Mouse (Mus musculus): Measurements from ENCODE around the gene Gad1.

The Gad1 gene

GRCm38 (mm10) chr2:70625761-70626160 is 72.9 kb downstream of the Gad1 start:
- DNase-seq (ENCODE audit: low spot score in 2 of 2), result no peak

GRCm38 (mm10) chr2:70628397-70628796 is 75.5 kb downstream of the Gad1 start:
- DNase-seq (ENCODE audit: low spot score in 2 of 2), result no peak

- DNase-seq (ENCODE audit: low spot score in 2 of 2), result no peak
Measured at GRCm38 (mm10) chr2:70629339-70629761, 76.5 kb downstream of the Gad1 start.

- no peak for DNase-seq (ENCODE audit: low spot score in 2 of 2)
Measured at GRCm38 (mm10) chr2:70629921-70630320, 77.0 kb downstream of the Gad1 start.

GRCm38 (mm10) chr2:70631321-70631720 is 78.4 kb downstream of the Gad1 start:
- DNase-seq (ENCODE audit: low spot score in 2 of 2), result no peak

GRCm38 (mm10) chr2:70632412-70632811 is 79.5 kb downstream of the Gad1 start:
- no peak for DNase-seq (ENCODE audit: low spot score in 2 of 2)

GRCm38 (mm10) chr2:70634028-70634690 is 81.3 kb downstream of the Gad1 start:
- no peak for DNase-seq (ENCODE audit: low spot score in 2 of 2)

- DNase-seq (ENCODE audit: low spot score in 2 of 2), result no peak
Measured at GRCm38 (mm10) chr2:70640968-70641367, 88.1 kb downstream of the Gad1 start.

GRCm38 (mm10) chr2:70642971-70643565 is 90.2 kb downstream of the Gad1 start:
- DNase-seq (ENCODE audit: low spot score in 2 of 2), result no peak

- DNase-seq (ENCODE audit: low spot score in 2 of 2), result no peak
Measured at GRCm38 (mm10) chr2:70645266-70645780, 92.5 kb downstream of the Gad1 start.

GRCm38 (mm10) chr2:70647681-70648080 is 94.8 kb downstream of the Gad1 start:
- no peak for DNase-seq (ENCODE audit: low spot score in 2 of 2)

- DNase-seq (ENCODE audit: low spot score in 2 of 2), result no peak
Measured at GRCm38 (mm10) chr2:70648271-70648670, 95.4 kb downstream of the Gad1 start.

- DNase-seq (ENCODE audit: low spot score in 2 of 2), result no peak
Measured at GRCm38 (mm10) chr2:70649471-70649870, 96.6 kb downstream of the Gad1 start.
